Mouse (Mus musculus) MEL (cell line): ENCODE data around the gene Rbfox3.

Source experiments
- CTCF ChIP-seq, 3 experiments: IDR thresholded peaks in 2 of 3; conservative IDR thresholded peaks in 1 of 3; 2 replicates each; pipeline ENCODE4 v1.5.1; 2011 to 2012; ENCODE audit warnings: low read length in 3 of 3, low read depth in 2 of 3, mild to moderate bottlenecking in 2 of 3, improper control_type of control experiment in 1 of 3, inconsistent platforms in 1 of 3, mixed read lengths in 1 of 3, moderate library complexity in 1 of 3; ENCODE audit not compliant: control insufficient read depth in 1 of 3, insufficient read depth in 1 of 3, poor library complexity in 1 of 3, severe bottlenecking in 1 of 3
- E2F4 ChIP-seq: IDR thresholded peaks from 2 replicates; pipeline ENCODE4 v1.6.1; 2011; ENCODE audit warnings: low read depth, low read length, improper control_type of control experiment, borderline replicate concordance
- ETS1 ChIP-seq: IDR thresholded peaks from 2 replicates; pipeline ENCODE4 v1.6.1; 2012; ENCODE audit warnings: low read depth, mild to moderate bottlenecking, inconsistent platforms, low read length, improper control_type of control experiment, moderate library complexity
- MEF2A ChIP-seq: IDR thresholded peaks from 2 replicates; pipeline ENCODE4 v1.6.1; 2014; ENCODE audit warnings: low read depth, mild to moderate bottlenecking, inconsistent platforms, low read length, improper control_type of control experiment; ENCODE audit not compliant: poor library complexity, insufficient replicate concordance, severe bottlenecking; ENCODE audit errors: extremely low read depth
- POLR2A ChIP-seq, 2 experiments: IDR thresholded peaks; 2 replicates each; pipeline ENCODE4 v1.6.1; 2011 to 2012; ENCODE audit warnings: low read length in 2 of 2, mild to moderate bottlenecking in 2 of 2, control low read depth in 1 of 2, improper control_type of control experiment in 1 of 2, low read depth in 1 of 2, moderate library complexity in 1 of 2; ENCODE audit not compliant: control insufficient read depth in 1 of 2, insufficient read depth in 1 of 2, poor library complexity in 1 of 2

DNA sequence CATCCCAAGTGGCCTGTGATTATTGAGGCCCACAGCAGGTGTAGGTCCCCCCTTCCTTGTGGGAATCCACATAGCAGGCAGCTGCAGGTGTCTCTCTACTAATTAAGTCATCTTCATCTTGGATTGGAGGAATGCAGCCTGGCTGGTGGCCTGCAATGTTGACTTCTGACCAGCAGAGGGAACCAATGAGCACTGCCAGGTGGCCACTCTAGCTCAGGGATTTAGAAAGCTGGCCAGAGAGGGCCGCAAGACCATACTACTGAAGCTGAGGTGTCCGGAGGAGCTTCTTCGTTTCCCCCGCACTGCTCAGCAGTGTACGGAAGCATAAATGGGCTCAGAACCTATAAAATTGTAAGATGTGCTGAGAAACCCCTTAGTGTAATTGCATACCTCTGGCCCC lies 403.5 kb downstream of the Rbfox3 start:
- TF ChIP-seq CTCF (IDR thresholded peaks at IDR 0.05 in 2 of 3, conservative IDR thresholded peaks at IDR 0.05 in 1 of 3; ENCODE audit: control insufficient read depth in 1 of 3, insufficient read depth in 1 of 3, low read depth in 2 of 3, low read length in 3 of 3, poor library complexity in 1 of 3, severe bottlenecking in 1 of 3) (peak; percentile 80 to 97 (median 92)), MEF2A (no peak), ETS1 (no peak), E2F4 (no peak), POLR2A (IDR thresholded peaks at IDR 0.05; ENCODE audit: control insufficient read depth in 1 of 2, insufficient read depth in 1 of 2, low read depth in 1 of 2, low read length in 2 of 2, poor library complexity in 1 of 2) (no peak)
